Mouse (Mus musculus) liver, embryonic 14.5 days (tissue): ENCODE data around the gene Kdm4a. TPM values are rescaled to one million over a fixed set of nuclear protein-coding genes. Genes with fewer than 3 reads are reported as not detected.

Experiments
- ATAC-seq: fragments of 200-750 bp; cut with Nextera tagmentation; 2 replicates; pipeline ENCODE4 v1.8.0; 2017; ENCODE audit warnings: moderate number of reproducible peaks, mild to moderate bottlenecking, moderate library complexity; ENCODE audit not compliant: insufficient read depth
- DNase-seq, 3 experiments: peaks; one replicate each; pipeline ENCODE4 v3.0.0-alpha.2; 2012 to 2013; ENCODE audit warnings: low read depth in 3 of 3, low spot score in 3 of 3
- H3K27ac ChIP-seq: fragments of 300-500 bp; sonication (generic); 2 replicates; pipeline ENCODE4 v1.5.1; 2014; ENCODE audit warnings: moderate library complexity, mild to moderate bottlenecking, control low read depth, inconsistent platforms
- H3K27me3 ChIP-seq: fragments of 300-500 bp; sonication (generic); 2 replicates; pipeline ENCODE4 v1.6.1; 2014; ENCODE audit warnings: mild to moderate bottlenecking, low read length, moderate library complexity; ENCODE audit not compliant: control insufficient read depth, insufficient read depth
- H3K36me3 ChIP-seq: fragments of 300-500 bp; sonication (generic); replicated peaks from 2 replicates; pipeline ENCODE4 v1.6.1; 2014; ENCODE audit warnings: low read depth; ENCODE audit not compliant: control insufficient read depth, insufficient read depth
- H3K4me1 ChIP-seq, 2 experiments: fragments of 200-500 bp in 1 of 2; fragments of 300-500 bp in 1 of 2; sonication (generic) in 1 of 2; replicated peaks; 2 replicates each; pipeline ENCODE4 v1.6.1; 2012 to 2014; ENCODE audit warnings: antibody characterized with exemption in 1 of 2, inconsistent platforms in 1 of 2, low read length in 1 of 2; ENCODE audit not compliant: control insufficient read depth in 2 of 2, insufficient read depth in 2 of 2
- H3K4me2 ChIP-seq: fragments of 300-500 bp; sonication (generic); 2 replicates; pipeline ENCODE4 v1.6.1; 2014; ENCODE audit warnings: low read depth, mild to moderate bottlenecking, control low read depth, moderate library complexity
- H3K4me3 ChIP-seq, 2 experiments: fragments of 200-500 bp in 1 of 2; fragments of 300-500 bp in 1 of 2; sonication (generic) in 1 of 2; 2 replicates each; pipeline ENCODE4 v1.5.1; 2012 to 2014; ENCODE audit warnings: low read depth in 2 of 2, low read length in 2 of 2, mild to moderate bottlenecking in 2 of 2, control low read depth in 1 of 2, inconsistent platforms in 1 of 2, moderate library complexity in 1 of 2; ENCODE audit not compliant: insufficient read depth in 1 of 2
- H3K9ac ChIP-seq: fragments of 300-500 bp; sonication (generic); replicated peaks from 2 replicates; pipeline ENCODE4 v1.6.1; 2014; ENCODE audit warnings: mild to moderate bottlenecking, control low read depth, moderate library complexity
- H3K9me3 ChIP-seq: fragments of 300-500 bp; sonication (generic); 2 replicates; pipeline ENCODE4 v1.6.1; 2016; ENCODE audit warnings: low read length, mixed read lengths; ENCODE audit not compliant: control insufficient read depth
- CTCF ChIP-seq: IDR thresholded peaks from 2 replicates; pipeline ENCODE4 v1.5.1; 2016; ENCODE audit warnings: antibody characterized with exemption, low read depth, control low read depth
- EP300 ChIP-seq: IDR thresholded peaks from 2 replicates; pipeline ENCODE4 v1.6.1; 2016; ENCODE audit warnings: antibody characterized with exemption, low read depth
- WGBS: fragments of 180-500 bp; shearing (Covaris S2); extraction: QIAGEN DNeasy Blood & Tissue Kit; methylation state at CpG from one replicate; pipeline ENCODE4 v1.1.7; 2014; ENCODE audit not compliant: insufficient replicate concordance; 5-methylcytosine and 5-hydroxymethylcytosine counted together
- microRNA-seq: library from miRNA; unstranded; fragments of <30 nt; microRNA quantifications from one replicate; pipeline ENCODE4, GENCODE M21; 2016
- polyA plus RNA-seq, 2 experiments: library from polyadenylated mRNA; depleted of rRNA in 1 of 2; stranded (reverse) in 1 of 2; unstranded in 1 of 2; fragments of >200 nt; fragmentation: Nextera tagmentation in 1 of 2; extraction: Ambion mirVana in 1 of 2; gene quantifications; 2 replicates each; pipeline versions ENCODE4 v1.2.1 to v1.2.3; 2012 to 2014

Kdm4a gene
- polyA plus RNA-seq, 2 experiments = 7.3 to 13.7 TPM

GRCm38 (mm10) chr4:118088771-118089170 lies 91.1 kb downstream of the Kdm4a start:
- DNase-seq (no peak), ATAC-seq (no peak)
- TF ChIP-seq EP300 (no peak), CTCF (no peak)
- H3K4me1 ChIP-seq = peaks cover 0 to 4% of the 10 kb centered on the region in 2 experiments; a peak in 1 of 4 replicates
- no peaks in the 10 kb centered on the region for H3K27me3 ChIP-seq
- H3K27ac ChIP-seq = no peak overlapping the region
- no peak overlapping the region for H3K4me3 ChIP-seq
- H3K9ac ChIP-seq = no peak overlapping the region
- no peaks in the 10 kb centered on the region for H3K9me3 ChIP-seq
- WGBS = 49% methylated on average over 2 of the region's 2 CpGs
- H3K4me2 ChIP-seq = no peak overlapping the region
- no peaks in the 10 kb centered on the region for H3K36me3 ChIP-seq

Small RNA genes within 50 kb of the gene (microRNA-seq; reads per million reads assigned to microRNA genes)
- gene Mir7226 = 2.1 reads per million

Other genes starting within 250 kb of the Kdm4a start
- gene St3gal3, start 45.1 kb downstream of the Kdm4a start, polyA plus RNA-seq (2012; rRNA removed) = 3.2 TPM in 2 replicates
- 0.85 and 1.0 TPM in 2 replicates for gene St3gal3, start 45.1 kb downstream of the Kdm4a start, polyA plus RNA-seq (2014; fragmentation: Nextera tagmentation; extraction: Ambion mirVana)
- gene Ptprf, start 111.4 kb upstream of the Kdm4a start, polyA plus RNA-seq (2012; rRNA removed) = 7.4 and 8.4 TPM in 2 replicates
- 5.6 and 7.3 TPM in 2 replicates for gene Ptprf, start 111.4 kb upstream of the Kdm4a start, polyA plus RNA-seq (2014; fragmentation: Nextera tagmentation; extraction: Ambion mirVana)
- gene Szt2, start 229.2 kb upstream of the Kdm4a start, polyA plus RNA-seq (2012; rRNA removed) = 5.8 and 5.9 TPM in 2 replicates
- 2.2 and 2.6 TPM in 2 replicates for gene Szt2, start 229.2 kb upstream of the Kdm4a start, polyA plus RNA-seq (2014; fragmentation: Nextera tagmentation; extraction: Ambion mirVana)
- 33.5 and 50.2 TPM in 2 replicates for gene Med8, start 229.3 kb upstream of the Kdm4a start, polyA plus RNA-seq (2012; rRNA removed)
- gene Med8, start 229.3 kb upstream of the Kdm4a start, polyA plus RNA-seq (2014; fragmentation: Nextera tagmentation; extraction: Ambion mirVana) = 69.1 and 73.8 TPM in 2 replicates
- 88.1 and 113 TPM in 2 replicates for gene Elovl1, start 248.1 kb upstream of the Kdm4a start, polyA plus RNA-seq (2012; rRNA removed)
- 87.1 and 88.0 TPM in 2 replicates for gene Elovl1, start 248.1 kb upstream of the Kdm4a start, polyA plus RNA-seq (2014; fragmentation: Nextera tagmentation; extraction: Ambion mirVana)